Mouse (Mus musculus) urinary bladder, postnatal 10 days (tissue): ENCODE results near the gene Gm6993.

ENCODE experiments used
- DNase-seq: peaks from one replicate; pipeline ENCODE4 v3.0.0; 2022; ENCODE audit warnings: low spot score

The Gm6993 gene

DNA sequence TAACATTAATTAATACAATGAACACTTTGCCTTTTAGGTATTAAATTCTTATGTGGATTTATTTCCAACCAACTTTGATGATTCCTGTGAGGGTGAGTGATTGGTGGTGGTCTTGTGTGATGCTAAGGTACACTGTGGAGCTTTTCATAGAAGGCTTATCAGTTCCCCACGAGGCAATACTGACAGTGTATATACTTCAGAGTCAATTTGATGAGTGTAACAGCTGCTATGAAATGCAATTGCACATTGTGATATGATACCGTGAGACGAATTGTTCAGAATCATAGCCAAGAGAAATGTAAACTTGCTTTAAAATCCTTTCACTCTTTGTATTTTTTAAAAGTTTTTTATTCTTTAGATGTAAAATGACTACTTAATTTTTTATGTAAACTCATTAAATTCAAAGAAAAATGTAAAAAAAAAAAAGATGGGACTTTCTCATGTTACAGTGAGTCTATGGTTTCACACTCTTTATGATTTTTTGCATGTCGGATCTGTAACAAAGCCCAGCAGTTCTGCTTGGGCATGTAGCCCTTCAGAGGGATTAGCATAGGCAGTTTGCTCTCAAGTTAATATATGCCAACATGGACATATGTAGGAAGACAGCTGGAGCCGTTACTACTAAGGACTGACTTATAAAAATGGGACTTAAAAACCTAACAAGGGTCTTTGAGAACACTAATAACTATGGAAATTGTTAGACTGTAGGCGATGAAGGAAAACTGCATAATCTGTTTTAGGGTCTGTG is 1.2 kb downstream of the Gm6993 start:
- DNase-seq = no peak

DNA sequence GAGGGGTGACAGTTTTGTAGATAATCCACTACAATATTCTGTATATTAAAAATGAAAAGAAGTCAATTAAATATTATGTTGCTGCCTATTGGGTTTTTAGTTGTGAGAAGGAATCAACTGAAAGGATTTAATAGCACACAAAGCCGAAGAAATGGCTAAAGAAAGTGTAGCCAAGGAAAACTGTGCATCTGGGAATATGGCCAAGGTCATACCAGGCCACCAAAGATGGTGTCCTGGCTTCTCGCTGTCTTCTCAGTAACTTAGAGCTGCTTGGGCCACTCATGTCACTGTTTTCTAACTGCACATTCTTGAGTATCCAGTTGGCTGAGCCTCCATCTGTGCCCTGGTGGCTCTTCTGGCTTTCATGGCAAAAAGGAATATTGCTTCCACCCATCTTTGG is 3.4 kb downstream of the Gm6993 start:
- DNase-seq = no peak

DNA sequence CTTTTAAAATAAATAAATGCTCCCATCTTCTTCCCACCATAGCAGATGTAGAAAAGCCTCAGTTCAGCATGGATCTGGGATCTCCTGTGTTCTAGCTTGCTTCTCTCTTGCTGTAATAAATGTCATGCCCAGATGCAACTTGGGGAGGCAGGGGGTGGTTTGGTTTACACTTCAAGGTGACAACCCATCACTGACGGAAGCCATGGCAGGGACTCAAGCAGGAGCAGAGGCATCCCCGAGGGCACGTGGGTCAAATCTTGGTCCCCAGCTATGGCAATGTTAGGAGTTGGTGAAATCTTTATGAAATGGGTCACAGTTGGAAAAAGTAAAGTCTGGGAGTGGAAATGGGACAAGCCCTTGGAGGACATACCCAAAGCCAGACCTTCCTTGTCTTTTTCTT is 4.1 kb downstream of the Gm6993 start:
- no peak for DNase-seq

DNA sequence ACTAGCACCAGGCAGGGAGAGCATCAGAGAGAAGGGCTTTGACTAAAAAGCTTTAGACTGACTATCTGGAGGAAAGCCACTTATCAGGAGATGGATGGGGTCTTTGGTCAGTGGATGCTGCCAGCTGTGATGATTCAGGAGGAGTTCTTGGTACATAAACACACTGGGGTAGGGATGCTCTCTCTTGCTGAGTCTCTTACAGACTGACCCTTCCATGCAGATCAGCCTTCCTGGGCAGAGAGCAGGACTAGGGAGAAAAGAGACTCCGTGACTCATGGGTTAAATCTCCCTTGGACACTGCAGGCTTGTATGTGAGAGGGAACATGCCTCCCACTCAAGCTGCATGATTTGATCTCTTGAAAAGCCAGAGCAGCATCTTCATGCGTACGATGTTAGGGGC is 5.6 kb downstream of the Gm6993 start:
- no peak for DNase-seq

DNA sequence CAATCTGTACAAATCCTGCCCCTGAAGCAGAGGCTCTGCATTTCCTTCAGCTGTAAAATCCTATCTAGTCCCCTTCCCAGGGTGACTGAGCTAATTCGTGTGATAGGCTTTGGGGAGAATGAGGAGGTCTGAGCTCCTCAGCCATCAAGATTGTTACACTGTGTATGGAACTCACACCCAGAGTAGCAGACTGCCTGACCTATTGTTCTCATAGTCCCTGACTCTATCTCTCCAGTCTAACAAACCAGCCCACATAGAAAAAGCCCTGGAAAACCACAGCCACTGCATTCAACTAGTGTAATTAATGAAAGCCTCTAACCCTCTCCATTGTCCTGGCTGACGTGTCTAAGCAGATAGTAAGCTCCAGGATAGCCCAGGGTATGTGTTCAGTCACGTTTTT is 6.0 kb downstream of the Gm6993 start:
- no peak for DNase-seq

DNA sequence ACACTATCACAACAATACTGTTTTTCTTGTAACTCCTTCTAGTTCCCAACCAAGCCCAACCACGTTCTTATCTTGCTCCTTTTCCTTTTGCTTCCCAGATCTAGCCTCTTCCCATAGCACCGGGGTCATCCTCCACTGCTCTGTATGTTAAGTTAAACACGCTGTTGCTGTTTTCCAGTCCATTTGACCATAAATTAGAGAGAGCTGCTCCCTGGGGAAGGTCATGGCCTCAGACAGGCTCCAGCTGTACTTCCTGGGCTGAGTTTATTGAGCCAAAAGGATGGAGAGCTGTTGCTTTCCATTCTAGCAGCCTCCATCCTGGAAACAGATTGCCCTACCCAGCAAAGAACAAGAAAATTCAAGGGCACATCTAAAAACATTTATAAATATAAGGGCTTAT is 7.6 kb downstream of the Gm6993 start:
- DNase-seq = no peak

DNA sequence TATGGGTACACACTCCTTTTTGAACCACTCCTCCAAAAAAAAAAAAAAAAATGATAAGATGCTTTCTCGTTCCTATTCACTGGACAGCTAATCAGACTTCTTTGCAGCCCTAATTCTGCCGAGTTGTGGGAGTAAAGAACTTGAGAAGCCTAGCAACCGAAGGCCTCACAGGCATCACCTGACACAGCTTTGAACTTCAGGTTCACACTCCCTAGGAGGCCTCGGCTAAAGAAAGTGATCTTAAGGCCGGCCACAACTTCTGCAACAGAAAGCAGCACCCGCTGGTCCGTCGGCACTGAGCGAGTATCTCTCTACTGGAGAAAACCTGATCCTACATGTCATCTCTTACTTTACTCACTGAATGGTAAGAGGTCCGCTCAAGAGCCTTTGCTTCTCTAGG is 8.1 kb downstream of the Gm6993 start:
- no peak for DNase-seq

DNA sequence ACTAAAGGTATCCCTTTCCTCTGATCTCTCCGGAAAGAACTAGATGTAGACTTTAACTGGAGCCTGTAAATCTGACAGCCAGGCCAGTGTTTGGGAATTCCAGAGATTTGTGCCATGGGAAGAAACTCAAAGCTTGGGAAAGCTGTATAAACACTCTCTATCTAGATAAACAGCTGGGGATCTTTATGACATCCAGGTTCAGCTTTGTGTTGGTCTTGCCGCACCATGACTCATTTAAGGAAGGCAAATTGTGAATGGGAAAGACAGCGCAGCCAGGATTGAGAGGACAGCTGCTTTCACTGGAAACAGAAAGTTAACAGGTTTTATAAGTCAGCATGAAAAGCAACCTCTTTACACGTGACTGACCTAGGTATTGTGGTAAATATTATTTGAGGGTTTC is 11.7 kb downstream of the Gm6993 start:
- no peak for DNase-seq

DNA sequence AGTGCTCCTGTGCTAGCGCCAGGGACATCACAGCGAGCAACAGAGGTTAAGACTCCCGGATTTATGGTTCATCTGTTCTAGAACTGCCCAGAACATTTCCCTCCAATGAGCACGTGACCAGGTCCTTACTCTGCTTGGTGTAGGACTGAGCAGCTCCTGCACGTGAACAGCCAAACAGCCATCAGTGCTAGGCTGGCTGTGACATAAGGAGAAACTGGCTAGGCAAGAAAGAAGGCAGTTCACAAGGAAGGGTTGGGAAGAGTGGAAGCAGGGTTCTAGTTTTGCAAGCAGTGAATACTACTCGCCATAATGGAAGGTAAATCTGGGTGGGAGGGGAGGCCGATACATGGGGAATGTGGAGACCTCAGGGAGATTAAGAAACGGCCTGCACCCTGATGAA is 14.4 kb downstream of the Gm6993 start:
- no peak for DNase-seq

DNA sequence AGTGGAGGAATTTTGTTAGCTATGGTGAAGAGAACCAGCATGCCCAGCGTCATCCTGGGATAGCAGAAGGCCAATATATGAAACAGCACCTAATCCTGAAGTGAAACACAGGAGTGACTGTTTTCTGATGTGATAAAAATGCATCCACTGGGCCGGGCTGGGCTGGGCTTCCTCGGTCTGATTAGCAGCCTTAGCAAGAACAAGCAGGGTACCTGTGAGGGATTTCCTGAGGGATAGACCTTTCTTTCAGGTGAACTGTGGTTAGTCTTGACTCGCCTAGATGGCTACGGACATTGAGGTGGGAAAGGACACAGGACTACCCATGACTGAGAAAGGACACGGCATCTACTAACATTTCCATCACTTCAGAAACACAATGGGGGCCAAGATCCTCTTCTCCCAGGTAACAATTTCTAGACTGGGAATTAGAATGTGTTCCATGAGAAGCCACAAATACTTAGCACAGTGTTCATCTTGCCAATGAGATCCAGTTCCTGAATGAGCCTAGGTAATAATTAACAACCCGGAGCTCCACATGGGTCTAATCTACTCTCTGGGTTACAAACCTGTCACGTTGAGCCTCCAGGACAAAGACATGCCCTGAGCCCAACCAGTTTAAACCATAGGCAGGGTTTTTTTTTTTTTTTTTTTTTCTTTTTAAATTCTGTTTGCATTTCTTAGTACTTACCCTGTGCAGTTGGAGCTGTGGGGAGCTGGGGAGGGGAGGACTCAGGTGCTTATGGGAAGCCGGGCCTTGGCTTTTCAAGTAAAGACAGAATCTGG is 15.7 kb downstream of the Gm6993 start:
- no peak for DNase-seq

DNA sequence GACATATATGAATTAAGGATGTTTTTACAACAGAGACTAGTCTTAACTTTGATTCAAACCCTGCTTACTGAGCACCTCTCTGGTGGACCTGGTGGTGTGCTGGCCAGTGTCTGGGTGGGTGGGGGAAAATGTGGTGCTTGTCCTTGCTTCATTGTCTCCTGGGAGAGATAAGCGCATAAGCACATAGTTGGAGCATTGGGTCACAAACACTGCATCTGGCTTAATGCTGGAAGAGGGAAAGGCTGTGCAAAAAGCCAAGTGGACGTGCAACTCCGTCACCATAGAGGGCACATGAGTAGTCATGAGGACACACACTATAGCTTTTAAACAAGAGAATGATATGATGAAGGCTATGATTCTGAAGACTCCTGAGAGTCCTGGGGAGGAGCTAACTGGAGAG is 21.3 kb downstream of the Gm6993 start:
- DNase-seq = no peak

DNA sequence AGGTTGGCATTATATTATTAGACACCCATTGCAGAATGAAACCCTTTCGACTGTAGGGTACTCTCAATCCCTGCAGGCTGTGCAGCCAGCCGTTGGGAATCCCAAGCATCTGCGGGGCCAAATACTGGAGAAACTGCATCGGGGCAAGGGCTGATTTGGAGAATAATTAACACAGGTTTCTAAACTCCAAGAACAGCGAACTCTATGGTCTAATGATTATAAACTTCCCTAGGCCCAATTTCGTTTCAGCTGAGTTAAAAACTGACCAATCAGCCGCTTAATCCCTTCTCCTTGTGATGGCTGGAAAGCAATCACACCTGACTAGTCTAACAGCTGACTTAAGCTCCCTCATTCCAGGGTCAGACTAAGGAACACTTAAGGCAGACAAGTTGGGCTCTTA is 23.4 kb downstream of the Gm6993 start:
- no peak for DNase-seq

DNA sequence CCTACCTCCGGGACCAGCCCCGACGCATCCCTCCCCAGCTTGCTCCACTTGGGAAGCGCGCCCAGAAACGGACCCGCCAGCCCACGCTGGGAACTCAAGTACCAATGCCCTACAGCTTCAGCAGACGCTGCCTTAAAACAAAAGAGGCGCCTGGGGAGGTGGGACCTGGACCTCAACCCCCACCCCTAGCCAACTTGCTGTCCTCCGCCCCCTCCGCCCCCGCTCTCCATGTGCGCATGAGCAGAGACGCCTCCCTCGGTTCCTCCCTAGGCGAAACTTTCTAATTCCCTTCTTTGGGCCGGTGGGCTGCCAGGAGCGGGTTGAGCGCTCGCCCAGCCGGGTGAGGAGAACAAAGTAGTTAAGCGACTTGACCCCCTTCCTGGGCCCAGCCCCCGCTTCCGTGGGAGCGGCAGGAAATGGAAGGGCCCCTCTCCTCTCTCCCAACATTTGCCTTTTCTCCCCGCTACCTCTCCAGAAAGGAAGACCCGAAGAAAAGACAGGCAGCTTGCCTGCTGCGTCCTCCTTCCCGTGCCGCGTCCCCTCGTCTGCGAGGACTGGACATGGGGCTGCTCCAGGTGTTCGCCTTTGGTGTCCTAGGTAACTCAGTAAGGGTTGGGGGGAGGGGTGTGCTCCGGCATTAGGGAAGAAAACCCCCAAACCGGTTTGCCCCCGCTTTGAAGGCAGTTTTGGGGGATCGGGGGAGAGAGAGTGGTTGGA is 24.6 kb downstream of the Gm6993 start, which contains the start of gene Lamb1:
TSS of gene Lamb1 (plus strand) at position 230 of the 717 bp plus-strand sequence.
- peak; percentile 48 for DNase-seq

DNA sequence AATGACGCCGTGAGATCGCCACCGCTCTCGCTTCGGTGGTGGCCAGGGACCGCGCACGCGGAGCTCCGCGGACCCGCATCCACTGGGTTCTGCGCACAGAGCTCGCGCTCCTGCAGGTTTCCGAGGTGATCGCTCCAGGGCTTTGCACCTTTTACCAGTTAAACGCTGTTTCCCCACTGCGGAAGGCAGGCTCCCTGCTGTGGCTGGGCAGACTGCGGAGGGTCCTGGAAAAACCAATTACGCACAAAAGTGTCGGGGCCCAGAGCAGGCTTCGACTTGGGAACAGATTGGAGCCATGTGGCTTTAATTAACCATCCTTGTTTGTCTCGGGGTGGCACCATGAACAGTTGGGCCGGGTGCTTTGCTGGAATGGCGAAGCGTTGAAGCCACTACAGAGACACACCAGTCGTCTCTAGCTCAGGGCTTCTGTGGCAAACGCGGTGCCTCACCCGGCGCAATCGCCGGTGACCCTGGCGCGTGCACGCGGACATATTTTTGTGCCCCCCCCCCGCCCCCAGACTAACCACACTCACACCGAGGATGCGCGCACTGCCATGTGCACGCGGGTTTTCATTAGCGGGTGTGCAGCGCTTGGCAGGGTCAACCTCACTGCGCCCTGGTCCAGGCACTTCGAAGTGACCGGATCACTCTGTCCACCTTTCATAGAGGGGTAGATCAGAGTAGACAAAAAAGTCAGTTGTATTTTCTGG is 25.3 kb downstream of the Gm6993 start:
- DNase-seq = no peak

DNA sequence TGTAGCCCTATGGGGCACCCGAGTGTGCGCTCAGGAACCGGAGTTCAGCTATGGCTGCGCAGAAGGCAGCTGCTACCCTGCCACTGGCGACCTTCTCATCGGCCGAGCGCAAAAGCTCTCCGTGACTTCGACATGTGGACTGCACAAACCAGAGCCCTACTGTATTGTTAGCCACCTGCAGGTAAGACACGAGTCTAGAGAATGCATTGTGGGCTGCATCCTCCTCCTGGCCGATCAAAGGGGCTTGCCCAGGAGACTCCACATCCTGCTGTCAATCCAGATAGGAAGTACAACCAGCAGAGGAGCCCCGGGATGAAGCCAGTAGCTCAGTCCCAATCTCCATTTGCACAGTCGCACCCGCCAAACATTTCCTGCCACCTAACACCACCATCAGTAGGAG is 26.1 kb downstream of the Gm6993 start:
- no peak for DNase-seq

DNA sequence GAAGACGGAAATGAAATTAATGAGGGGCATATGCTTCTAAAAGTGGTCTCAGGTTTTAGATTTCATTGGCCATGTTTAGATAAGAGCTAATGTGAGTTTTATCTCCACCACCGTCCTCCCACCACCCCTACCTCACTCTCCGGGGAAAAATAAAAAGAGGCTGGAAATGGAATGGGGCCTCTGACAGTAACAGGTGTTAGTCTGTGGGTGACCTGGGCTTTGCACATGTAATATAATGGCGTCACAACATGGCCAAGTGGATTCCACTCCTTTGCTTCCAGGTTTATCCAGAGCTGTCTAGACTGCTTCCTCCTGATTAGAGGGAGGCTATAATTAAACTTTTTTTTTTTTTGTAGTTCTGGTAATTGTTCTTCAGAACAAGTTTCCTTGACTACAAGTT is 26.8 kb downstream of the Gm6993 start:
- no peak for DNase-seq

DNA sequence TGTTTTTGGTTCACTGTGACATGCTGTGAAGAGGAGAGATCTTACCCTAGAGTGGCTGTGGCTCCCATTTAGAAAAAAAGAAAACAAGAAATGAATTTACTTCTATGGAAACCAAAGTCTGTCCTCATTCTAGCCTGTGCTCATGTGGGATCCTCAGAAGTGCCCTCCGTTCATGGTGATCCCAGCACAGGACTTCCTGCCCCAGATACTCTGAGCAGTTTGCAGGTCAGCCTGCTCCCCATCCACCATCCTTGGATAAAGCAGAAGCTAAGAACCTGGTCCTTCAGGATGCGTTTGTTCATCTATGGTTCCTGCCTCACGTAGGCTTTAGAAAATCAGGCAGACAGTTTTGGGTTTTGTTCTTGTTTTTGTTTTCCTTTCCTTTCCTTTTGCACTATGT is 27.7 kb downstream of the Gm6993 start:
- DNase-seq = no peak

DNA sequence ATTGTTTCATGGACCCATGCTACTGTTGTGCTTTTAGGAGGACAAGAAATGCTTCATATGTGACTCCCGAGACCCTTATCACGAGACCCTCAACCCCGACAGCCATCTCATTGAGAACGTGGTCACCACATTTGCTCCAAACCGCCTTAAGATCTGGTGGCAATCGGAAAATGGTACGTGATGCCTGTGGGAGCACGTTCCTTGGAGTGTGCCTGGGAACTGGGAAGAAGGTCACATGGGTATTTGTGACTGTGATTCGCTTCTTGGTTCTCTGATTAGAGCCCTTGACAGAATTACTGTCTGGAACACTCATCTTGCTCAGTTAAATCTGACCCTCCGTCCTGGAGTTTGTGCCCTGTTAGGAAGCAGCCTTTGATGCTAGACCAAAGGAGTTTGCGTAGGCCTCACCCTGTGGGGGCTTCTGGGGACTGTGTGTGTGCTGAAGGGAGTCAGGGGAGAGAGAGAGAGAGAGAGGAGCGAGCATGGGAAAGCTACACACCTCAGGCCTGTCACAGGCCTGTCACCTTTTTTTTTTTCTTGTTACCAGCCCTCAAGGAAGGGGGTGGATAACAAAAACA is 28.5 kb downstream of the Gm6993 start:
- no peak for DNase-seq

DNA sequence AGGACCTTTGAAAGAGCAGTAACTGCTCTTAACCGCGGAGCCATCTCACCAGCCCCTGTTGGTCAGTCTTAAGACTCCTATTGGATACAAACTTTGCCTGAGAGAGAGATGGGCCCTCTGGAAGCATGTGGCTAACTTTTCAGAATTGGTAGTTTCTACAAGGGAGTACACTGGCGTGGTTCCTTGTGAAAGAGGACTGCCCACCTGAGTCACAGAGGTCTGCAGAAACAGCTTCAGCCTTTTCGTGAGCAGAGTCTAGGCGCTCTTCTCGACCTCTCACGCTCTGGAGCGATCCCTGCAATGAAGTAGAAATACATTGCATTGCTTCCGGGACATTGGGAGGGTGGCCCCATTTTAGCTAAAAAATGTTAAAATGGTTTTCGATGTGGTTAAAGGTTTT is 29.8 kb downstream of the Gm6993 start:
- DNase-seq = no peak

DNA sequence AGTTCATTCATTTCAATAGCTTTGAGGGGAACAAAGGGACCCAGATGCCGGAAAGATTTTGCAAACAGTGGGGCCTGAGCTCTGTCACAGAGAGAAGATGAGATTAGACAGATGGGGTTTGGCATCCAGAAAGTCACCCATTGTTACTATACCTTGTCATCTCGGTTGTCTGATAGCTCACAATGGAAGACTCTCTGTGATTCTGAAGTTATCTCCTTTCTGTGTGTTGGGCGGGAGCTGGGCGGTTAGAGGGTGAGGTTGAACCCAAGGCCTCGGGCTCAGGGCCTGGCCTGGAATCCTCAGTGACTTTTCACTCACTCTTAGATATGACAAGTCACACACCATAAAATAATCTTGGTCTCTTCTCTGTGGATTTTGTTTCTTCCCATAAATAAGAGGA is 30.2 kb downstream of the Gm6993 start:
- no peak for DNase-seq

DNA sequence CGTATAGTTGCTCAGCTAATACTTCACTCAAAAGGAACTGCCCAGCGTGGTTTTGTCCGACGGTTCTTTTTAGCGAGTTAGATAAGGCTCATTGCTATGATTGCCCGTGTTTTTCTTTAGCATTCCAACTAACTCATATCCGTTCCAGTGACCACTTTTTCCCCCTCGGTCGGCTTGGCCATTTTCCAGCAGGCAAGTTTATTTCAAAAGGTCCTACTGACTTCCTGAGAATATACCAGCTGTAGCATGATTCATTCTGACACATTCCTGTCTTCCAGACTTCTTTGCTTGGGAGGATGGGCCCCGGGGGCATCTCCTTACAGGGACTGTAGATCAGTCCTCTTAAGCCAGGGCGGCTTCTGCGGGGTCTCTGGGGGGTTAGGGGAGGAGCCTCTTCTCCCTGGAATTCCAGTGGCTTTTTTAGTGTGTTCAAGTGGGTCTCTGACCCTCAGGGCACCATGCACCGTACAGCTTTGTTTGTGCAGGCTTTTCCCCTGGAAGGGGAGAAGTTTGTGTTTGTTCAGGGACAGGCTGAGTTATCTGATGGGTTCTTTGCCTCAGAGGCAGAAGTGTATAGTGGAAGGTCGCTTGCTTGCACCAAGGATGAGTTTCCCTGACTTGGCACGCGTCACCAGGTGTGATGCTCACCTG is 30.9 kb downstream of the Gm6993 start:
- no peak for DNase-seq
